Mouse (Mus musculus): ENCODE measurements around the gene Ikzf3. TPM values are rescaled to one million over a fixed set of nuclear protein-coding genes. Genes with fewer than 3 reads are reported as not detected.

The Ikzf3 gene
- total RNA-seq, 2 experiments from 2014 or later: 1.4 to 3.1 TPM

DNA sequence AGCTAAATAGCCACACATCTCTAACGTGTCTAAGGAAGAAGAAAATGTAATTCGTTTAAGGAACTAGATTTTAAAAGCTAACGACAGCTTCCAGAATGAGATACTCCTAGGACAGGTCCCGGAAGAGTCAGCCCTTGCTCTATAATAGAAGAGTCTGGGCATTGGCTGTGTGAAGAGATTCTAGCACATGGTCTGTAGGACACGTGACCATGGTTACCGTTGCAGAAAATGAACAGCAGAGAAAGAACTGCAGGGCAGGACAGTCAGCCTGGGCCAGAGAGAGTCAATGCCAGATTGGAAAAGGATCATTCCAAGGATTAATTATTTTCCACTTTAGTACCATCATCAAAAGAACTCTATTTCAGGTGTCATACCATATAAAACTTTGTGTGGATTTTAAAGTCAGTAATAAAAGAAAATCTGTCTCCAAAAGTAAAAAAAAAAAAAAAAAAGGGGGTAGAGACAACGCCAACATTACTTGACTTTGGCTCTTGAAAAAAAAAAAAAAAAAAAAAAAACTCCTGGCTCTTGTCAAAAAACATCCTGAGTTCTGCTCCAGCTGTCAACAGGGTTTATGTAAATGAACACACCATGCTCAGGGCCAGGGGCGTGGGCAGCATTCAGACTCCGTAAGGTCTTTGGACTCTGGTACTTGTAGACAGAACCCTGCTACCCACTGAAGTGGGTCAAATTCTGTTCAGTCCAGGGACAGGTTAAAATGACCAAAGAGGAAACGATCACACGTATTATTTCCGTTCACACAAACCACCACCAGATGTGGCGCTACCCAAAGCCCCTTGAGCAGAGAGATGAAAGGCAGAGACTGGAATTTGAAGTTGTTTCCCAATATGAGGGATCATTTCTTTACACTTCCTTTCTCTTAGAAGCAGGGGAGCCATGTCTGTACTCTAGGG, 66.5 kb downstream of the Ikzf3 start:
- ATAC-seq (replicated peaks; ENCODE audit: low FRiP score, poor library complexity, severe bottlenecking): no peak

DNA sequence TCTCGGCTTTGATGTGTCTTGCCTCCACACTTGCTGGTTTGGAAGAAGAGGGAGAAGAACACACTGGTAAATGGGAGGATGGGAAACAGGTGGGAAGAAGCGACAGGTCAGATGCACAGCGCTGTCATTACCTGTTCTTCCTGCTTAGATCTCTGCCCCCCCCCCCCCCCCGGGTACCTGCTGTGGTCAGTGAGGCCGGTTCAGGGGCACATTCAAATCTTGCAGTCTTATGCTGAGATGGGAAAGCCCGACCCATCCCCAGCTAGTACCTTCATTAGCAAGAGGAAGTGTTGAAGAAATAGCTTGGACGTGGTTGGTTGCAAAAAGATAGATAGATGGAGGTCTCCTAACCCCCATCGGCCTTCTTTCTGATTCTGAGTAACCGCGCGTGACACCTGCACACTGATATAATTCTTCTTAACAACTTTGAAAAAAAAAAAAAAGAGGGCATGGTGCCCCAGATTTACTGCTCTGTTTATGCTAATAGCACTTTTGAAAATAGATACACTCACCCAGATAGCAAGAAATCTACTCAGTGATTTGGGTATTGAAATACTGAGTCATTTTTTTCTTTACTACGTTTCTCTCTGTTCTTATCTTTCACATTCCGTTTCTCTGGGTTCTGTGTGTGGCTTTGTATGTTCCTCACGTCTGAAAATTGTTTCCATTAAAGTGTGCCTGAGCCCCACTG, 68.7 kb downstream of the Ikzf3 start:
- ATAC-seq (replicated peaks; ENCODE audit: low FRiP score, poor library complexity, severe bottlenecking): no peak

DNA sequence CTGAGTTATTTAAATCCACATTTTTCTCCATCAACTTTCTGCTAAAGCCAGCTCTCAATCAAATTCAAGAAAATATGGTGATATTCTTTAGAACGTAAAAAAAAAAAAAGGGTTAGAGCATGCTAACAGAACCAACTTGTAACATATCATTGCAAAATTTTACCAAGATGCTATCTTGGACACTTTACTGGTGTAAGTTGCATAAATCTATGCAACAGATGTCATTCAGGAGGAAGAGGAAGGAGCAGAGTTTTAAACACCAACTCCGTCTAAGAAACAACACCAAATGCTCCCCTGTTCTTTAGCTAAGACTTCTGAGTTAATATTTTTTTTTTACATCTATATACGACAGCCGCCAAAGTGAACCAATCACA, 69.4 kb downstream of the Ikzf3 start:
- no peak for ATAC-seq (replicated peaks; ENCODE audit: low FRiP score, poor library complexity, severe bottlenecking)

DNA sequence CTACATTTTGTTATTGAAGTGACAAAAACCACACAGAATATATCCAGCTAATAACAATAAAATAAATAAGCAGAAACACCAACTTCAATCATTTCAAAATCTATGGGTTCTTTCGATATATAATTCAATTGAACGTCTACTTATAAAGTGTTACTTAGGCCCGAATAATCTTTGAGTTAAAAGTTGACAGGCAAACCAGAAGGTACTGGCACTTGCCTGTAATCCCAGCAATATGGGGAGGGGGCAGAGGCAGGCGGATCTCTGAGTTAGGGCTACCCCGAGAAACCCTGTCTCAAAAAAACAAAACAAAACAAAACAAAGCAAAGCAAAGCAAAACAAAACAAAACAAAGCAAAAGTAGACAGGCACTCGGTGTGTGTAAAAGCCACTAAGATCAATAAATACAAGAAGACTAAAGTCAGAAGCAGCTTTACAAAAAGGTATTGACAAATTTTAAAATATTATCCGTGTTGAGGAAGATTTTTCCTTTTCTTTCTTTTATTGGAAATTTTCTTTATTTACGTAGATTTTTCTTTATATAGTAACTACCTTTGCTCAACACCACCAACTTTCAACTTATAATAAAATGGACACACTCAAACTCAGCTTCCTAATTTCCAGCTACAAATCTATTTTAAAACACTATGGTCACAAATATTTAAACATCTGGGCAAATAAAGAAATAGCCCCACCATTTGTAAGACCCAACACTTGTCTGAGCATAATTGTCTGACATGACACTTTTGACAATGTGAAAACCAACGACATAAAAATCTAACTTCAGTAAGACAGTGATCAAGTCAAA, 70.0 kb downstream of the Ikzf3 start:
- ATAC-seq (replicated peaks; ENCODE audit: low FRiP score, poor library complexity, severe bottlenecking): no peak

DNA sequence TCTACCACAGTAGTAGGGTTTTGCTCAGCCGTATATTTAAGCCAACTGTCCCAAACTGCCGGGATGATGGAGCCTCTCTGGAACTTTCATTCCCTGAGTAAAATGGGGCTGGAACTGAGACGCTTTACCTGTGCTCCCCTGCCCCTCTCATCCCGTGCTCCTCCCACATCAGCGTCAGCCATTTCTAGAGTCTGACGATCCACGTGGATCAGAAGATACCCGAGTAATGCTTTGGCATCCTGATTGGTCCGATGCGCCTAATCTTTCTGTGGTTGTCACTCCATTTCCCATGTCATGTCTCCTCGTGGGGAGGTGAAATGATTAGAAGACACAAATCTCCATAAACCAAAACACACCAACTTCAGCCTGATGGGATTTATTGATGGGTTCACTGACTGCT, 70.9 kb downstream of the Ikzf3 start:
- no peak for ATAC-seq (replicated peaks; ENCODE audit: low FRiP score, poor library complexity, severe bottlenecking)

DNA sequence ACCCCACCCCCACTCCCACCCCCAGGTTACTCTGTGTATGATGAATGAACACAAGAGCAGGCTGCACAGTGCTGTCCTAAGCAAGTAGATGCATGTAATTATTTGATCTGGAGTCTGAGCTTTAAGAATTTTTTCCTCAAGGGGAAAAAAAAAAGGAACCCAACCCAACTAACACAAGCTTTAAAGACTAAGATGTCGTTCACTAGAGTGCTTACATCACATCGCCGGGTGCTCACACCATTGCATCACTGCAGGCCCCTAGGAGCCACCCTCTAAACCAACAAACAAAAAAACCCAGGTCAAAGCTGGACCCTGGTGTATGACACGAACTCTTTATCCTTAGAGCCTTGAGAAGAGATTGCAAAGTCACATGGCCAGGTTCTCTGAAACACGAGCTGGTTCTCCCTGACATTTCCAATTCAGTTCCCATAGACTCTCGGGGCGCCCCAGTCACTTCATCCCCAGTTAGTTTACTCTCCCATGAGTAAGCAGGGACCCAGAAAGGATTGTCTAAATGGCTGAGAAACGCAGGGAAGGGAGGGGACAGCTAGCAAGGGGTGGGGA, 71.8 kb downstream of the Ikzf3 start:
- no peak for ATAC-seq (replicated peaks; ENCODE audit: low FRiP score, poor library complexity, severe bottlenecking)

DNA sequence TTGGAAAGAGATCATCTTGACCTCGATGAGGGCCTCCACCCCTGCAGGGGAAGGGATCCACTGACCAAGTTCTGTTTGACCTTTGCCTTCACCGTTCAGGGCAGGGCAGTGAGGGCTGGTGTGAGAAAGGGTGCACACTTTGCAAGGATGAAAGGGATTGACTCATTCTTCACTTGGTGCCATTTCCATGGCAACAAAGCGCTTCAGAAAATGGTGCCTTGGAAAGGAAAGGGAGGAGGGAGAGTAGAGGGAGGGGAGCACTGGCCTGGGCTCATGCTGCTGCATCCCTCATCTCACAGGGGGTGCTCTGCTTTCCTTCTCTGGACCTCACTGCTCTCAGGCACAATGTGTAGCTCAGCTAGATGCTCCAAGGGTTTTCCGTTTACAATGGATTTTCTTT, 73.1 kb downstream of the Ikzf3 start:
- ATAC-seq (replicated peaks; ENCODE audit: low FRiP score, poor library complexity, severe bottlenecking): no peak

DNA sequence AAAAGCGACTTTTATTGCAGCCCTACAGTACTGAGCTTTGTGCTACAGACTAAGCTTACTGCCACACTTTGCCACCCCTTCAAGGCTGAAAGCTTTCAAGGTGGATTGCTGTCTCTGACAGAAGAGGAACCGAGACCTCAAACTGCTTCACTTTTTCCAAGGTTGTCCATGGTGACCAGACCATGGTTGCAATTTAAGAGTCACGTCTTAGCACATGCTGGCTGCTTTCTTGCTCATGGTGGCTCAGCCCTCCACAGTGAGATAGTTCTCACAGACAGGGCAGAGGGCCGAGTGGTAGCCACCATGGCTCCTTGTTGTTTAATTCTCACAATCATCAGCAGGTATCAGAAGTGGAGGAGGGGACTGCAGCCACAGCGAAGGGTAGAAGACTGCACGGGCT, 75.0 kb downstream of the Ikzf3 start:
- no peak for ATAC-seq (replicated peaks; ENCODE audit: low FRiP score, poor library complexity, severe bottlenecking)

DNA sequence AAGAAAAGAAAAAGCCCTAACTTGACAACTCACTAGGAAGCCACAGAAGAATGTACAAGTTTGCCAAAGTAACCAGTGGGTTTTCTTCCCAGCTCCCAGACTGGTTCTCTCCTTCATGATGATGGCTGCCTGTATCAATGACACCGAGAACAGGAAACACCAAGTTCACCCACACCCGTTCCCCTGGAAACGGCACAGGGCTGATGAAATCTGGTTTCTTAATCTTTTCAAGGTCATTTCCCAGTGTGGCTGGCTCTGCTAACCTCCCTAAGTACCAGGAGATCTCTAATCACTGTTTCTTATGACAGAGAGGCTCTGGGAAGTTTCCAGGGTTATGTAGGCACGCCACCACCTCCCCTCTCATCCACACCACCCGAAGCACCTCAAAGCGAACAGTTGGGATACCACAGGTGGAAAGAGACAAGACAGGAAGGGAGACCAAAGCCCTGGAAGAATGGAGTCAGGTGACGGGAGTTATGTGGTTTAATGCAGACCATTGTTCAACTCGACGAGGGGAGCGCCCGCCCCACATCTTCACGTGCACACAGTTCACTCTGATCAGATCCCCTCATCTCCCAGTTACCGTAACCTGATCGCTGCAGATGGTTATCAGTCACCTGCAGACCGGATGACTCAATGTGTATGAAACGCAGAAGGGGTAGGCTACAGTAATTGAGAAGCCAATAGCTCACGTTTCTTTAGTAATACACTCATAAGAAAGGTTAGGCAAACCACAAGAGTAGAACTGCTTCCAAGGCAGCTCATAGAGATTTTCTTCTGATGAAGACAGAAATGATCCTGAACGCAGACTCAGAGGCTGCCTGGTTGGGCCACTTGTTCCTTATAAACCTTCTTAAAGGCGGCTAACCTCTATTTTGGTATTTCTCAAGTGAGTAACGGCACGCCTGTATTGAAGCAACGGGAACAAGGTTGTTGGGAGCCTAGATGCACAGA, 75.8 kb downstream of the Ikzf3 start:
- ATAC-seq (replicated peaks; ENCODE audit: low FRiP score, poor library complexity, severe bottlenecking): no peak

DNA sequence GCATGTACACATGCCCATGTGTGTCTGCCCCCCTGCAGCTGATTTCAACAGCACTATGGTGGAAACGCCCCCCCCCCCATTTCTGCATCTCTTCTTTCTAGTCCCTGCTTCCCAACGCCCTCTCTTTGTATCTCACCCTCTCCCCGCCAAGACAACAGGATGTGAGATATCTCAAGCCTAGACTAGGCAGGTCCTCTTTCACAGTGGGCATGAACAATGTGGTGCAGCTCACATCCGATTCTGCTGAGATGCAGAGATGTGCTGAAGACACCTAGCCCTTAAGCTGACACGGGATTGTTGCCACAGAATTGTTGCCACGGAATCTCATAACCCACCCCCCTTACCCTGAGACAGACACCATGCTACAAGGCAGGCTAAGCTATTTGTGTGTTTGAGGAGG, 81.3 kb downstream of the Ikzf3 start:
- no peak for ATAC-seq (replicated peaks; ENCODE audit: low FRiP score, poor library complexity, severe bottlenecking)

DNA sequence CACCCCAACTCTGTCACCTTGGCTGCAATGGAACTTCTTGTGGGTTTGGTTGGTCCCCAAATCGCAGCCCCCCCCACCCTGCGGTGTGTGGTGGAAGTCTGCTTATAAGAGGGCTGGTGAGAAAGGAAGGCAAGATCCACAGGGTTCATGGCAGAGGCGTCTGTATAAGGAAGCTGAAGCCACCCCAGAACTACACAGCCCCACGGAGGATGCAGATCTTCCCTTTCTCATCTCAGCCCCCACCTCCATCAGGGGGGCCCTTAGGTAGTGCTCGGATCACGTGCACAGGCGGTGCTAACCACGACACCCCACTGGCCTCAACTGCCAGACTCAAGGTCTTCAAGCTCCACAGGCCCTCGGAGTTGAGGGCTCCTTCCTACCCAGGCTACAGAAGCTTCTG, 81.9 kb downstream of the Ikzf3 start:
- no peak for ATAC-seq (replicated peaks; ENCODE audit: low FRiP score, poor library complexity, severe bottlenecking)

DNA sequence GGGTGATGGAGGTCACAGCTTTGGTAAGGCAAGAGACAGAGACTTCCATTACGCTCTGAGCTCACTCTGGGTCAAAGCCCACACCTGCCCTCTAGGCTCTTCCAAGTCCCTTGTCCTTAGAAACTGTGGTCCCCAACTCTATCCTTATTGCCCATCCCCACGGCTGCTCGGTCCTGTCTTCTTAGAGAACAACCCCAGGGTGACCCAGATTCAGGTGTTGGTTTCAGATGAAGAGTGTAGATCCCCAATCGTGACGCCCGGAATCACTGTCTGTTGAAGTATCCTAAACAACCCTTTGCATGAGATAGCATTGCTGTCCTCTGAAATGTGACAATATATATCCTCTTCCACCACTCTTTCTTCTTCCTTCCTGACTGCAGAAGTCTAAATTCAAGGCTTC, 83.6 kb downstream of the Ikzf3 start:
- ATAC-seq (replicated peaks; ENCODE audit: low FRiP score, poor library complexity, severe bottlenecking): no peak

DNA sequence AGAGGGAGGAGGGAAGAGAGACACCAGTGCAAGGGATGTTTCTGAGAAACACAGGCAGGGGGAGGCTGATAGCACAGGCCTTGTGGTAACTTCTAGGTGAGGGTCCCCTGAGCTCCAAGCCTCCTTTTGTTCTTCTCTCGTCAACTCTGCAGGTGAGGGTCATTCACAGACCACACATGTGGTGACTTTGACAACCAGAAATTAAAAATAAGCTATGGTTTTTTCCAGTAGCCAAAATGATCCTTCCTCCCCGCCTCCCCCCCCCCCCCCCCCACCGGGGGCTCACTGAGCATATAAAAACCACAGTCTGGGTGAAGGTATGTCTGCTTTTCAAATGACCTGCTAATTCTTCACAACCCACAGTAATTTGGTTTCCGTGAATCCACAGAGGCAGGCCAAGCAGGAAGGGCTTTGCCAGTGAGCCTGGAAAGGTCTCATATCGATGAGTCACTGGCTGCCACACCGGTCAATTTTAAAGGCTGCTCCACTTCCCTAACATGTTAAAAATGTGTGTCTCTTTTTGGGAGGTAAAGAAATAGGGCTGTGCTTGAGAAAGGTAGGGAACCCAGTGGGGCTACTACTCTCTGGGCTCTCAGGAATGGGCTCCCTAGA, 84.6 kb downstream of the Ikzf3 start:
- no peak for ATAC-seq (replicated peaks; ENCODE audit: low FRiP score, poor library complexity, severe bottlenecking)

DNA sequence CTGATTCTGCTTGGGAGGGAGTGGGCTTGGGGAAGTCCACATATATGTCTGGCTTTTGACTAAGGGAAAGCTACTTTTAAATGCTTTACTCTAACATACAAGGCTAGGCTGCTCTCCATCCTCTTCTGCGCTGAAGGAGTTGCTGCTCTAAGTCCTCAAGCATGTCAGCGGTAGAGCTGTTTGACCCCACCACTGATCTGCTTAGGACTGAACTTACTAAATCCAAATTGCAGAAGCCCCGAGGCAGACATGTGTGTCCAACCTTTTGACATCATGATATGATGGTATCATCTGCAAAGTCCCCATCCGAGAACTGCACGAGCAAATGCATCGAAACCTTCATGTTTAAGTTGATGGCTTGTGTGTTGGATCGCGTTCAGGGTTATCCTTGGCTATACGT, 86.0 kb downstream of the Ikzf3 start:
- no peak for ATAC-seq (replicated peaks; ENCODE audit: low FRiP score, poor library complexity, severe bottlenecking)

DNA sequence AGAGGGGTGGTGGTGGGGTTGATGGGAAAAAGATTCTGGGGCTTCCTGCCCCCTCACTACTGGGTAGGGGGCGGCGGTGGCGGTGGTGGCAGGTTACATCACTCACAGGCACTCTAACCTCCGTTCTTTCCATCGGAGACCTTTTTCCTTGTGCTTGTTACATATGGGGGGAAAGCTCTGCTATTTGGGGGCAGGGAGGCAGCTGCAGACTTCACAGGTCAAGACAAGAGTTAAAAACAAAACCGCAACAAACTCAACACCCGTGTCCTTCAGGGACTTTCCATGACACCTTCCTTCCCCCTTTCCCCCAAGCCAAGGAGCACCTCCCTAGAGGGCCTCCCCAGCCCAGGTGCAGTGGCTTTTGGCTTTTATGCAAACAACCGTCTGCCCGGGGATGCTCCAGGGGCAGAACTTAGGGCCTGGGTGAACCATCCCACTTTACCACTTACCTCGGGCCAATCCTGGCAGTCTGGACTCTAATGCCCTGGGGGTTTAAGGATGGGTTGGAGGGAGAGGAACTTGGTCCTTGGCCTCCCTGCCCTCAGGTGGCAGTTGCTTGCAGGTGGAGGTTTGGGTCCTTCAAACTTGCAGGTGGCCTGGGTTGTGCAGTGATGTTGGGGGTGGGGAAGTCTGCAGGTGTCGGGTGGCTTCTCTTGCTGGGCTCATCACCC, 86.6 kb downstream of the Ikzf3 start:
- ATAC-seq (replicated peaks; ENCODE audit: low FRiP score, poor library complexity, severe bottlenecking): no peak

DNA sequence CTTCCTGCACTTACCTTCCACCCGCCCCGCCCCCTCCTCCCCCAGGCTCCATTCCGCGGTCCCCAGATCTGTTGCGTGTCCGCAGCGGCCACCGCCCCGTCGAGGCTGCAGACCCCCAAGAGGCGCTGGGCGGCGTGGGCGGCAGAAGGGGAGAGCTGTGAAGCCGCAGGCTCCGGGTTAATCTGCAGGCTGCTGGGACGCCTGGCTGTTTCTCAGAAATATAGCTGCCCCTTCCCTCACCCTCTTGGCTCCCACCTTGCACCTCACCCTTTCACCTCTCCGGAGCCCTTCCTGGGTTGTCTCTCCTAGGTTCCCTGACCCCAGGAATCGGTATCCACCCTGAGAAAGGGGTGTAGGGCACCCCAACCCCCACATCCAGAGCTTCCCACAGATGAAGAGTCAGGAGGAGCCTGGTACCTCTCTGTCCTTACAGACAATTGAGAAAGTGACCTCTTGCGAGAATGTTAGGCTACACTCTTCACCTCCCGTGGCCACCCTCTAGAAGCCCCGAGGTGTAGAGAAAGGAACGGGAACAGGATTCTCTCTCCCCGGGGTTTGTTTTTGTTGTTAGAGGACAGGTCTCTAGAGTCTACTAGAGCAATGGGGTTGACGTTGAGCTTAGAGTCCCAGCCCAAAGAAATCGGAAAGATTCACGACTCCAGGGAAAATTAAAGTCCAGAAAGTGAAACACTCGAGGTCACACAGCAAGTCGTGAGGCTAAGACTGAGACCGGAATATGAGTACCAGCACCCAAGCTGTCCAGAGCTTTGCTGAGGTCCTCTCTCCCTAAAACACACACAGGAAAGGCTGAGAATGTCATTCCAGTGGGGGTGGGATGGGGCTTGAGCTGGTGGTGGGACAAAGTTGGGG, 87.5 kb downstream of the Ikzf3 start:
- no peak for ATAC-seq (replicated peaks; ENCODE audit: low FRiP score, poor library complexity, severe bottlenecking)

DNA sequence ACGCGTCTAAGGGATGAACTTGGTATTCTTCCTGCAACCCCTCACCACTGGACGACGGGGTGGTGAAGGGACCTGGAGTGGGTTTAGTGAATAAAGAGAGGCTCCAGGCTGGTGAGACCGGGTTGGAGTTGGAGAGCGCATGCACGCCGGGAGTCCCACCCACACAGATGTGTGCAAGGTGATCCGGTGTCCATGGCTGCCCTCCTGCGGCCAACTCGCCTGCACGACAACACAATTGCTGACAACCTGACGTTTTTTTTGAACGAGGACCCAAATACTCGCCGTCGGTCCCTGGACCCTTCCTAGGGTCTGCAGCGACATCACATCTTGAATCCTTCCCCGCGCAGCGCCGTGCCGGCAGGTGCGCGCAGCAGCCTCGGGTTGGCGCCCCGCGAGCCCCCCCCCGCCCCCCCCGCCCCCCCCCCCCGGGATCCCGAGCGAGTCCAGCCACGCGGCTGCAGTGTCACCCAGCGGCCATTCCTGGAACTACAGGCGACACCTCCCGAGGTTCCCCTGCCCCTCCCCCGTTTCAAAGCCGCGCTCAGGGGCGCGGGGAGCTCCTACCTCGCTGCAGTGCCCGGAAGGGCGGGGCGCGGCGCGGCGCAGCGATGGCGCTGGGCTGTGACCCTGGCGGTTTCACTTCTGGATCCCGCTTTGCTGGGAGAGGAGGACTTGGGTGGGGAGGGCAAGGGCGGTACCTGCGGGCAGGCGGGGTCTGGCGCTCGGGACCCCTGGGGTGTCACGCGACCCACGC, 88.3 kb downstream of the Ikzf3 start:
- no peak; the same call in 1 of the 2 replicates for ATAC-seq (replicated peaks; ENCODE audit: low FRiP score, poor library complexity, severe bottlenecking)

Measured in erythroblast, adult 5-6 weeks (primary cell).